Comparison of ENCODE assay signal across 12 mouse cellular contexts in genomic region chr9:70080976-70081375, GRCm38 (mm10). TPM values are rescaled to one million over a fixed set of nuclear protein-coding genes. Genes with fewer than 3 reads are reported as not detected.
A peak's percentile ranks its signal among the peaks of the same experiment; 100 is the strongest.
DNase-seq lines count a peak whose midpoint lies in the region; ATAC-seq and TF ChIP-seq lines count a peak whose summit lies in the region.
"Had no signal": no experiment of that assay in that cellular context is flagged by ENCODE, and none has a peak within 500 bp of the region (broad histone marks: within the 10 kb centered on the region; RNA-seq: fewer than 3 reads in every experiment).

No protein-coding gene starts in this region.

- H3K36me3 ChIP-seq in CH12.LX (replicated peaks in 1 of 2; ENCODE audit: control insufficient read depth in 1 of 2, insufficient read depth in 1 of 2, low read length in 1 of 2), result no peaks in the 10 kb centered on the region
- H3K36me3 ChIP-seq: heart, embryonic 15.5 days; liver, embryonic 13.5 days had no signal

- no peak for TF ChIP-seq EP300 in CH12.LX (IDR thresholded peaks at IDR 0.05; ENCODE audit: low read length)

- no peak for TF ChIP-seq POLR2A in CH12.LX (IDR thresholded peaks at IDR 0.05; ENCODE audit: low read depth, low read length)

- peaks cover 5 to 31% of the 10 kb centered on the region in 2 experiments; a peak in 3 of 4 replicates for H3K4me1 ChIP-seq in CH12.LX (ENCODE audit: control insufficient read depth in 1 of 2, insufficient read depth in 2 of 2)
- H3K4me1 ChIP-seq: forebrain, embryonic 13.5 days had no signal

- H3K9me3 ChIP-seq in CH12.LX (replicated peaks; ENCODE audit: low read length), result peaks cover 4% of the 10 kb centered on the region
- H3K9me3 ChIP-seq: forebrain, embryonic 13.5 days; heart, embryonic 15.5 days; liver, embryonic 13.5 days had no signal

- DNase-seq in layer of hippocampus, adult 2 months (ENCODE audit: low spot score in 2 of 2), result no peak
- DNase-seq in layer of hippocampus, adult 11-12 months (ENCODE audit: low spot score), result no peak
- DNase-seq in 416B (ENCODE audit: low read depth) (peak; percentile 79), CH12.LX (ENCODE audit: extremely low read depth) (peak; percentile 40)
- no peak for DNase-seq in adrenal gland, postnatal 4 days (ENCODE audit: low spot score in 2 of 2)
- no peak for DNase-seq in left cerebral cortex, postnatal 10 days (ENCODE audit: extremely low spot score in 1 of 2, low spot score in 2 of 2)
- DNase-seq: cerebellum, postnatal 25 days; kidney, postnatal 4 days; liver, embryonic 13.5 days had no signal

- peak; percentile 72 for TF ChIP-seq CTCF in layer of hippocampus, adult 2 months (conservative IDR thresholded peaks at IDR 0.05)
- TF ChIP-seq CTCF in CH12.LX (conservative IDR thresholded peaks at IDR 0.05 in 1 of 2, IDR thresholded peaks at IDR 0.05 in 1 of 2; ENCODE audit: low read depth in 2 of 2, low read length in 2 of 2), result peak in 1 of 2 experiments; percentile 75; a peak in 2 of 4 replicates

- peak; percentile 63 for ATAC-seq in granulocyte monocyte progenitor cell, adult 5-6 weeks (replicated peaks; ENCODE audit: poor library complexity, severe bottlenecking)
- ATAC-seq: forebrain, embryonic 13.5 days had no signal

- H3K27me3 ChIP-seq in CH12.LX (replicated peaks), result peaks cover 2% of the 10 kb centered on the region
- H3K27me3 ChIP-seq: forebrain, embryonic 13.5 days; heart, embryonic 15.5 days; liver, embryonic 13.5 days had no signal

- no peaks in the 10 kb centered on the region for H3K79me2 ChIP-seq in CH12.LX (replicated peaks; ENCODE audit: control insufficient read depth, extremely low read depth, insufficient read depth, poor library complexity, severe bottlenecking)

- H3K4me3 ChIP-seq in layer of hippocampus, adult 2 months, result no peak overlapping the region
- no peak overlapping the region for H3K4me3 ChIP-seq in CH12.LX (replicated peaks in 1 of 3; ENCODE audit: low read depth in 2 of 3, low read length in 2 of 3, poor library complexity in 1 of 3)
- H3K4me3 ChIP-seq: forebrain, embryonic 13.5 days; heart, embryonic 15.5 days; liver, embryonic 13.5 days had no signal

- TF ChIP-seq RAD21 in CH12.LX (IDR thresholded peaks at IDR 0.05; ENCODE audit: low read depth, low read length), result peak; percentile 80

- no peak overlapping the region for H3K9ac ChIP-seq in CH12.LX (ENCODE audit: insufficient read depth, low read depth)
- H3K9ac ChIP-seq: forebrain, embryonic 13.5 days; heart, embryonic 15.5 days; liver, embryonic 13.5 days had no signal

- in situ Hi-C loops in CH12.LX (cut with MboI; ENCODE audit: low pct_ligation_motif_present, low pct_unique_long_range_greater_than_20kb, low sequenced_read_pairs), result no loop called here

- intact Hi-C loops in left cerebral cortex, postnatal 10 days (cut with DNase I), result loop anchor here (2.0 kb wide), 1 partner anchor 62 kb away; no protein-coding TSS in a partner anchor

- H3K27ac ChIP-seq in layer of hippocampus, adult 2 months, result no peak overlapping the region
- no peak overlapping the region for H3K27ac ChIP-seq in CH12.LX (ENCODE audit: insufficient read depth, low read depth)
- H3K27ac ChIP-seq: forebrain, embryonic 13.5 days; heart, embryonic 15.5 days; liver, embryonic 13.5 days had no signal

- H3K4me2 ChIP-seq in CH12.LX (ENCODE audit: insufficient read depth, low read depth, poor library complexity, severe bottlenecking), result no peak overlapping the region
- H3K4me2 ChIP-seq: forebrain, embryonic 13.5 days; heart, embryonic 15.5 days; liver, embryonic 13.5 days had no signal

- dilution Hi-C loops in CH12.LX (cut with MboI; ENCODE audit: extremely low pct_ligation_motif_present, extremely low pct_unique_long_range_greater_than_20kb, low sequenced_read_pairs), result no loop called here

TF ChIP-seq in CH12.LX, 34 proteins besides CTCF, POLR2A, EP300 and RAD21:
- TF ChIP-seq SMC3 (IDR thresholded peaks at IDR 0.05; ENCODE audit: low read depth, low read length) (peak; percentile 80), ZNF384 (IDR thresholded peaks at IDR 0.05; ENCODE audit: low read depth, low read length) (peak; percentile 88), ZC3H11A (IDR thresholded peaks at IDR 0.05; ENCODE audit: low read depth, low read length) (peak; percentile 32; the same call in 1 of the 2 replicates), KAT2A (IDR thresholded peaks at IDR 0.05; ENCODE audit: insufficient replicate concordance, low read length) (no peak), ZMIZ1 (IDR thresholded peaks at IDR 0.05; ENCODE audit: low read depth, low read length) (no peak), CHD1 (IDR thresholded peaks at IDR 0.05; ENCODE audit: low read depth, low read length) (no peak)

RNA-seq across cellular contexts. Expression of gene Gcnt3, which starts 43.1 kb away (rescaled TPM):
- total RNA-seq in layer of hippocampus, adult 2 months (2021), result not detected
- total RNA-seq in CH12.LX (2012; rRNA removed), result 0.04 TPM in 1 of 2 replicates, not detected in the other
- 0.04 TPM in 1 of 2 replicates, not detected in the other for total RNA-seq in CH12.LX (2014; rRNA removed)
- polyA plus RNA-seq in CH12.LX (2012; ENCODE audit: insufficient read length, low read depth), result not detected in 2 replicates
- not detected in 2 replicates for total RNA-seq in granulocyte monocyte progenitor cell, adult 5-6 weeks (2014; fragmentation: Nextera tagmentation)
- total RNA-seq in granulocyte monocyte progenitor cell, adult 5-6 weeks (2017), result not detected in 2 replicates
- total RNA-seq in adrenal gland, postnatal 4 days (2021), result not detected
- total RNA-seq in left cerebral cortex, postnatal 10 days (2021), result not detected
- polyA plus RNA-seq: forebrain, embryonic 13.5 days; heart, embryonic 15.5 days; liver, embryonic 13.5 days had no signal

Comparison
In these comparisons a context has a peak if more than half of its experiments do, and no peak if none do; other contexts are left out.
1. DNase-seq: peak in 416B (single experiment) and CH12.LX (single experiment); none in layer of hippocampus, adult 2 months (0 of 2), layer of hippocampus, adult 11-12 months (single experiment), adrenal gland, postnatal 4 days (0 of 2) and left cerebral cortex, postnatal 10 days (0 of 2).